Mouse (Mus musculus) bone marrow, adult 2 months (tissue): ENCODE measurements around the gene Snx13.

ENCODE experiments used
- CTCF ChIP-seq: fragments of 200-500 bp; IDR thresholded peaks from 2 replicates; pipeline ENCODE4 v1.5.1; 2011; ENCODE audit warnings: low read length, control low read depth; ENCODE audit not compliant: control insufficient read depth, insufficient read depth
- POLR2A ChIP-seq: fragments of 200-500 bp; IDR thresholded peaks from 2 replicates; pipeline ENCODE4 v1.6.1; 2011; ENCODE audit warnings: low read depth, mild to moderate bottlenecking, control low read depth, low read length, borderline replicate concordance; ENCODE audit not compliant: control insufficient read depth

DNA sequence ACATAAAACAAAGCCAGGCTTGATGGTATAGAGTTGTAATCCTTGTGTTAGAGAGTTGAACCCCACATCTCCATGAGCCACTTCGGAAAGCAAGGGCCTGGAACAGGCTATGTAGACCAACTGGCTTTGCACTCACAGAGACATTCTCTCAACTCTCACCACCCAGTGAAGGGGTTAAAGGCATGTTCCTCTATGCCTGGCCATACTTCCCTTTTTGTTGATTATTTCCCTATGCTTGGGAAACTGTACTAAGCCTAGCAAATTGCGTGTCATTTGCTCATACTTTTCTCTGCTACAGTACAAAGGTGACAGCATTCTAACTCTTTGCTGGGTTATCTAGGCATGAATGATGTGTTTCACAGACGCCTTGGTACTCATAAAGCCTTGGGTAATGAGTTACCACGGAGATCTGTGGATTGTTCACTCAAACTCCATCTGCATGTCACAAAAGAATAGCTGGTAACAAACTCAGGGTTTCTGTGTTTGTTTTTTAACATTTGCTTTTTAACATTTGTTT lies 21.0 kb upstream of the Snx13 start:
- TF ChIP-seq POLR2A: no peak
- no peak for TF ChIP-seq CTCF
